ENCODE assay signal across 8 mouse cellular contexts in genomic region chr11:90391271-90392185, GRCm38 (mm10). TPM values are rescaled to one million over a fixed set of nuclear protein-coding genes. Genes with fewer than 3 reads are reported as not detected.
DNase-seq lines count a peak whose midpoint lies in the region; ATAC-seq and TF ChIP-seq lines count a peak whose summit lies in the region.

No protein-coding gene starts in this region.

- no peaks in the 10 kb centered on the region for H3K9me3 ChIP-seq in heart, embryonic 10.5 days
- H3K9me3 ChIP-seq in hindbrain, embryonic 15.5 days, result no peaks in the 10 kb centered on the region
- H3K9me3 ChIP-seq in midbrain, embryonic 16.5 days (replicated peaks; ENCODE audit: control insufficient read depth, low read length, poor library complexity, severe bottlenecking), result no peaks in the 10 kb centered on the region

- TF ChIP-seq CTCF in cortical plate, adult 2 months (IDR thresholded peaks at IDR 0.05; ENCODE audit: extremely low read depth, insufficient read depth, low read length), result no peak

- H3K9ac ChIP-seq in hindbrain, embryonic 15.5 days, result peak overlapping the region; percentile 56
- H3K9ac ChIP-seq in midbrain, embryonic 16.5 days (ENCODE audit: low read depth, low read length), result peak overlapping the region; percentile 46

- peaks cover 32% of the 10 kb centered on the region for H3K4me1 ChIP-seq in heart, embryonic 10.5 days
- H3K4me1 ChIP-seq in cortical plate, adult 2 months (ENCODE audit: control insufficient read depth, insufficient read depth, low read length), result no peaks in the 10 kb centered on the region; the same call in 1 of the 2 replicates
- H3K4me1 ChIP-seq in hindbrain, embryonic 15.5 days (replicated peaks), result peaks cover 27% of the 10 kb centered on the region
- H3K4me1 ChIP-seq in midbrain, embryonic 16.5 days (ENCODE audit: control insufficient read depth, insufficient read depth, low read length), result peaks cover 14% of the 10 kb centered on the region; the same call in 1 of the 2 replicates

- H3K4me2 ChIP-seq in hindbrain, embryonic 15.5 days, result peak overlapping the region; percentile 100
- peak overlapping the region; percentile 99 for H3K4me2 ChIP-seq in midbrain, embryonic 16.5 days (ENCODE audit: low read length)

- H3K27ac ChIP-seq in heart, embryonic 10.5 days, result peak overlapping the region; percentile 76; the same call in 1 of the 2 replicates
- no peak overlapping the region for H3K27ac ChIP-seq in cortical plate, adult 2 months (ENCODE audit: insufficient read depth, low read length)
- H3K27ac ChIP-seq in hindbrain, embryonic 15.5 days (replicated peaks), result no peak overlapping the region
- H3K27ac ChIP-seq in midbrain, embryonic 16.5 days (ENCODE audit: low read length), result no peak overlapping the region

- no peak for ATAC-seq in hindbrain, embryonic 15.5 days (ENCODE audit: low FRiP score, low read depth)
- ATAC-seq in midbrain, embryonic 16.5 days, result no peak; the same call in 1 of the 2 replicates

- no peak for TF ChIP-seq POLR2A in cortical plate, adult 2 months (IDR thresholded peaks at IDR 0.05; ENCODE audit: extremely low read depth, insufficient read depth, low read length)

- H3K4me3 ChIP-seq in heart, embryonic 10.5 days, result peak overlapping the region; percentile 62
- H3K4me3 ChIP-seq in cortical plate, adult 2 months (ENCODE audit: insufficient read depth, low read length), result peak overlapping the region; percentile 83; the same call in 1 of the 2 replicates
- H3K4me3 ChIP-seq in hindbrain, embryonic 15.5 days, result peak overlapping the region; percentile 68
- peak overlapping the region; percentile 60 for H3K4me3 ChIP-seq in midbrain, embryonic 16.5 days (ENCODE audit: low read depth, low read length)

- intact Hi-C loops in heart, postnatal 14 days (cut with DNase I), result loop anchor here (1.0 to 5.0 kb wide), 2 partner anchors 26 to 209 kb away; no protein-coding TSS in a partner anchor

- peaks cover 46% of the 10 kb centered on the region for H3K27me3 ChIP-seq in heart, embryonic 10.5 days (ENCODE audit: insufficient read depth, poor library complexity, severe bottlenecking)
- H3K27me3 ChIP-seq in hindbrain, embryonic 15.5 days, result peaks cover 13% of the 10 kb centered on the region
- peaks cover 12% of the 10 kb centered on the region for H3K27me3 ChIP-seq in midbrain, embryonic 16.5 days (ENCODE audit: control insufficient read depth, insufficient read depth, low read depth, low read length)

- 10% methylated on average over 14 of the region's 14 CpGs for WGBS in heart, embryonic 10.5 days
- 15% methylated on average over 14 of the region's 14 CpGs for WGBS in hindbrain, embryonic 15.5 days
- 10% methylated on average over 14 of the region's 14 CpGs for WGBS in midbrain, embryonic 16.5 days

- DNase-seq in heart, embryonic 10.5 days (ENCODE audit: low spot score), result no peak
- no peak for DNase-seq in heart, postnatal 14 days
- no peak for DNase-seq in urinary bladder, adult 18-20 months (ENCODE audit: low spot score in 2 of 2)
- no peak for DNase-seq in thymus, postnatal 0 days (ENCODE audit: low spot score)
- no peak for DNase-seq in kidney, adult 11 months

- H3K36me3 ChIP-seq in heart, embryonic 10.5 days, result no peaks in the 10 kb centered on the region
- no peaks in the 10 kb centered on the region for H3K36me3 ChIP-seq in hindbrain, embryonic 15.5 days
- no peaks in the 10 kb centered on the region for H3K36me3 ChIP-seq in midbrain, embryonic 16.5 days (ENCODE audit: control insufficient read depth, insufficient read depth, low read length)

RNA-seq across cellular contexts. Expression of gene Hlf, which starts 0.8 kb away (rescaled TPM):
- 1.7 and 3.3 TPM in 2 replicates for polyA plus RNA-seq in heart, embryonic 10.5 days (2016; fragmentation: Nextera tagmentation; extraction: Ambion mirVana)
- 10 to 100 TPM; 21.8 to 22.4 TPM for total RNA-seq in heart, postnatal 14 days (2021)
- polyA plus RNA-seq in cortical plate, adult 2 months (2012; rRNA removed), result 121 and 125 TPM in 2 replicates
- 5.2 and 6.3 TPM in 2 replicates for polyA plus RNA-seq in hindbrain, embryonic 15.5 days (2015; fragmentation: Nextera tagmentation; extraction: Ambion mirVana)
- 6.6 and 6.9 TPM in 2 replicates for polyA plus RNA-seq in midbrain, embryonic 16.5 days (2015; fragmentation: Nextera tagmentation; extraction: Ambion mirVana)
- polyA plus RNA-seq in thymus, postnatal 0 days (2015; fragmentation: Nextera tagmentation; extraction: Ambion mirVana), result 0.72 and 0.85 TPM in 2 replicates

Comparison
In these comparisons a context has a peak if more than half of its experiments do, and no peak if none do; other contexts are left out.
1. RNA of gene Hlf, which starts 0.8 kb away (polyA plus RNA-seq): 121 to 125 TPM in cortical plate, adult 2 months; 6.6 to 6.9 TPM in midbrain, embryonic 16.5 days, 5.2 to 6.3 TPM in hindbrain, embryonic 15.5 days, 1.7 to 3.3 TPM in heart, embryonic 10.5 days and 0.72 to 0.85 TPM in thymus, postnatal 0 days; every median in the first group is over 10 times any median in the second.
2. Peak in every context shown above with its lines, with median percentiles within 50 percentile points of each other: H3K4me3 ChIP-seq.